Mouse (Mus musculus): ENCODE data around the gene Zranb3. TPM values are rescaled to one million over a fixed set of nuclear protein-coding genes. Genes with fewer than 3 reads are reported as not detected.

Gene Zranb3
- polyA plus RNA-seq, 1 experiment from 2014 or later = 11.9 TPM

GRCm38 (mm10) chr1:128057269-128057668 lies 45.6 kb downstream of the Zranb3 start:
- no peaks in the 10 kb centered on the region for H3K4me1 ChIP-seq
- H3K27ac ChIP-seq (replicated peaks) = no peak overlapping the region
- H3K9me3 ChIP-seq = no peaks in the 10 kb centered on the region
- no peak overlapping the region for H3K4me2 ChIP-seq (replicated peaks)
- H3K36me3 ChIP-seq = no peaks in the 10 kb centered on the region
- ATAC-seq (ENCODE audit: low FRiP score, low read depth) = no peak
- H3K4me3 ChIP-seq = no peak overlapping the region
- H3K9ac ChIP-seq (replicated peaks) = no peak overlapping the region
- 95% methylated on average over 4 of the region's 4 CpGs for WGBS
- no peaks in the 10 kb centered on the region for H3K27me3 ChIP-seq

GRCm38 (mm10) chr1:128046920-128047319 lies 55.9 kb downstream of the Zranb3 start:
- no peak for ATAC-seq (ENCODE audit: low FRiP score, low read depth)
- no peak overlapping the region for H3K4me3 ChIP-seq
- no peaks in the 10 kb centered on the region for H3K27me3 ChIP-seq

GRCm38 (mm10) chr1:128046455-128046854 lies 56.4 kb downstream of the Zranb3 start:
- H3K4me3 ChIP-seq = no peak overlapping the region
- no peak overlapping the region for H3K9ac ChIP-seq (replicated peaks)
- H3K36me3 ChIP-seq = no peaks in the 10 kb centered on the region
- H3K4me2 ChIP-seq (replicated peaks) = no peak overlapping the region
- no peaks in the 10 kb centered on the region for H3K27me3 ChIP-seq
- WGBS = 85% methylated on average over 2 of the region's 2 CpGs
- ATAC-seq (ENCODE audit: low FRiP score, low read depth) = no peak
- H3K27ac ChIP-seq (replicated peaks) = no peak overlapping the region
- no peaks in the 10 kb centered on the region for H3K9me3 ChIP-seq
- H3K4me1 ChIP-seq = no peaks in the 10 kb centered on the region

More at GRCm38 (mm10) chr1:128046920-128047319, 55.9 kb downstream of the Zranb3 start:
- no peaks in the 10 kb centered on the region for H3K4me1 ChIP-seq
- no peaks in the 10 kb centered on the region for H3K36me3 ChIP-seq
- WGBS = 93% methylated on average over 7 of the region's 7 CpGs
- H3K27ac ChIP-seq (replicated peaks) = no peak overlapping the region
- no peak overlapping the region for H3K9ac ChIP-seq (replicated peaks)
- H3K9me3 ChIP-seq = no peaks in the 10 kb centered on the region
- no peak overlapping the region for H3K4me2 ChIP-seq (replicated peaks)

- H3K4me3 ChIP-seq = no peak overlapping the region
- H3K9ac ChIP-seq (replicated peaks) = no peak overlapping the region
- no peak overlapping the region for H3K27ac ChIP-seq (replicated peaks)
- H3K9me3 ChIP-seq = no peaks in the 10 kb centered on the region
- no peaks in the 10 kb centered on the region for H3K27me3 ChIP-seq
- no peak for ATAC-seq (ENCODE audit: low FRiP score, low read depth)
- H3K36me3 ChIP-seq = no peaks in the 10 kb centered on the region
- 94% methylated on average over 4 of the region's 4 CpGs for WGBS
- H3K4me1 ChIP-seq = no peaks in the 10 kb centered on the region
- no peak overlapping the region for H3K4me2 ChIP-seq (replicated peaks)
Measured at GRCm38 (mm10) chr1:128044181-128044580, 58.7 kb downstream of the Zranb3 start.

GRCm38 (mm10) chr1:128036296-128036695 lies 66.6 kb downstream of the Zranb3 start:
- Histone ChIP-seq H3K9ac (replicated peaks) (no peak overlapping the region), H3K4me3 (no peak overlapping the region), H3K27me3 (no peaks in the 10 kb centered on the region), H3K4me1 (no peaks in the 10 kb centered on the region), H3K9me3 (no peaks in the 10 kb centered on the region), H3K4me2 (replicated peaks) (no peak overlapping the region), H3K27ac (replicated peaks) (no peak overlapping the region), H3K36me3 (no peaks in the 10 kb centered on the region)
- no peak for ATAC-seq (ENCODE audit: low FRiP score, low read depth)
- WGBS = 96% methylated on average over 6 of the region's 6 CpGs

GRCm38 (mm10) chr1:128032123-128032522 lies 70.7 kb downstream of the Zranb3 start:
- 97% methylated on average over 1 of the region's 1 CpGs for WGBS
- Histone ChIP-seq H3K27ac (replicated peaks) (no peak overlapping the region), H3K36me3 (no peaks in the 10 kb centered on the region), H3K9me3 (no peaks in the 10 kb centered on the region), H3K4me1 (no peaks in the 10 kb centered on the region), H3K27me3 (no peaks in the 10 kb centered on the region), H3K9ac (replicated peaks) (no peak overlapping the region), H3K4me2 (replicated peaks) (no peak overlapping the region), H3K4me3 (no peak overlapping the region)
- no peak for ATAC-seq (ENCODE audit: low FRiP score, low read depth)

GRCm38 (mm10) chr1:128031524-128031923 lies 71.3 kb downstream of the Zranb3 start:
- Histone ChIP-seq H3K27ac (replicated peaks) (no peak overlapping the region), H3K4me2 (replicated peaks) (no peak overlapping the region), H3K27me3 (no peaks in the 10 kb centered on the region), H3K4me1 (no peaks in the 10 kb centered on the region), H3K9ac (replicated peaks) (no peak overlapping the region), H3K36me3 (no peaks in the 10 kb centered on the region), H3K4me3 (no peak overlapping the region), H3K9me3 (no peaks in the 10 kb centered on the region)
- 89% methylated on average over 2 of the region's 2 CpGs for WGBS
- ATAC-seq (ENCODE audit: low FRiP score, low read depth) = no peak

- Histone ChIP-seq H3K9ac (replicated peaks) (no peak overlapping the region), H3K4me2 (replicated peaks) (no peak overlapping the region), H3K4me3 (no peak overlapping the region), H3K27ac (replicated peaks) (no peak overlapping the region), H3K9me3 (no peaks in the 10 kb centered on the region), H3K36me3 (no peaks in the 10 kb centered on the region), H3K27me3 (no peaks in the 10 kb centered on the region), H3K4me1 (no peaks in the 10 kb centered on the region)
- no peak for ATAC-seq (ENCODE audit: low FRiP score, low read depth)
- WGBS = 96% methylated on average over 4 of the region's 4 CpGs
Measured at GRCm38 (mm10) chr1:128024363-128025114, 78.3 kb downstream of the Zranb3 start.

- no peak overlapping the region for H3K4me2 ChIP-seq (replicated peaks)
- H3K36me3 ChIP-seq = no peaks in the 10 kb centered on the region
- H3K4me3 ChIP-seq = no peak overlapping the region
- no peak overlapping the region for H3K9ac ChIP-seq (replicated peaks)
- 58% methylated on average over 2 of the region's 2 CpGs for WGBS
- H3K4me1 ChIP-seq = peaks cover 6% of the 10 kb centered on the region; the same call in 1 of the 2 replicates
- ATAC-seq (ENCODE audit: low FRiP score, low read depth) = no peak
- H3K9me3 ChIP-seq = no peaks in the 10 kb centered on the region
- no peaks in the 10 kb centered on the region for H3K27me3 ChIP-seq
- no peak overlapping the region for H3K27ac ChIP-seq (replicated peaks)
Measured at GRCm38 (mm10) chr1:128020001-128020770, 82.7 kb downstream of the Zranb3 start.

GRCm38 (mm10) chr1:128016035-128016492 lies 86.8 kb downstream of the Zranb3 start:
- H3K4me2 ChIP-seq (replicated peaks) = no peak overlapping the region
- no peak for ATAC-seq (ENCODE audit: low FRiP score, low read depth)
- no peak overlapping the region for H3K9ac ChIP-seq (replicated peaks)
- H3K9me3 ChIP-seq = no peaks in the 10 kb centered on the region
- WGBS = 68% methylated on average over 6 of the region's 6 CpGs
- H3K27me3 ChIP-seq = no peaks in the 10 kb centered on the region
- H3K4me3 ChIP-seq = no peak overlapping the region
- H3K4me1 ChIP-seq = peaks cover 6% of the 10 kb centered on the region; the same call in 1 of the 2 replicates
- no peaks in the 10 kb centered on the region; the same call in 1 of the 2 replicates for H3K36me3 ChIP-seq
- H3K27ac ChIP-seq (replicated peaks) = no peak overlapping the region

- H3K4me2 ChIP-seq (replicated peaks) = no peak overlapping the region
- no peak for ATAC-seq (ENCODE audit: low FRiP score, low read depth)
- H3K27ac ChIP-seq (replicated peaks) = no peak overlapping the region
- peaks cover 6% of the 10 kb centered on the region; the same call in 1 of the 2 replicates for H3K4me1 ChIP-seq
- H3K36me3 ChIP-seq = no peaks in the 10 kb centered on the region; the same call in 1 of the 2 replicates
- WGBS = 89% methylated on average over 4 of the region's 4 CpGs
- no peaks in the 10 kb centered on the region for H3K9me3 ChIP-seq
- no peak overlapping the region for H3K4me3 ChIP-seq
- H3K27me3 ChIP-seq = no peaks in the 10 kb centered on the region
- H3K9ac ChIP-seq (replicated peaks) = no peak overlapping the region
Measured at GRCm38 (mm10) chr1:128013698-128014386, 89.0 kb downstream of the Zranb3 start.

GRCm38 (mm10) chr1:128009751-128010150 lies 93.1 kb downstream of the Zranb3 start:
- Histone ChIP-seq H3K4me1 (no peaks in the 10 kb centered on the region), H3K9ac (replicated peaks) (no peak overlapping the region), H3K36me3 (no peaks in the 10 kb centered on the region; the same call in 1 of the 2 replicates), H3K27me3 (no peaks in the 10 kb centered on the region), H3K9me3 (no peaks in the 10 kb centered on the region), H3K4me2 (replicated peaks) (no peak overlapping the region), H3K4me3 (no peak overlapping the region), H3K27ac (replicated peaks) (no peak overlapping the region)
- whole genome bisulfite sequencing = 98% methylated on average over 2 of the region's 2 CpGs
- ATAC-seq (ENCODE audit: low FRiP score, low read depth) = no peak

Measured in midbrain, embryonic 12.5 days (tissue).